Mouse (Mus musculus) megakaryocyte, embryonic 14.5 days (primary cell): ENCODE data around the gene Spi1.

Experiments
- FLI1 ChIP-seq: IDR thresholded peaks from 2 replicates; pipeline ENCODE4 v1.6.1; 2012; ENCODE audit warnings: low read length, inconsistent platforms, mixed read lengths
- GATA1 ChIP-seq: IDR thresholded peaks from 3 replicates; pipeline ENCODE4 v1.6.1; 2012; ENCODE audit warnings: mixed read lengths, low read length, inconsistent platforms, borderline replicate concordance

DNA sequence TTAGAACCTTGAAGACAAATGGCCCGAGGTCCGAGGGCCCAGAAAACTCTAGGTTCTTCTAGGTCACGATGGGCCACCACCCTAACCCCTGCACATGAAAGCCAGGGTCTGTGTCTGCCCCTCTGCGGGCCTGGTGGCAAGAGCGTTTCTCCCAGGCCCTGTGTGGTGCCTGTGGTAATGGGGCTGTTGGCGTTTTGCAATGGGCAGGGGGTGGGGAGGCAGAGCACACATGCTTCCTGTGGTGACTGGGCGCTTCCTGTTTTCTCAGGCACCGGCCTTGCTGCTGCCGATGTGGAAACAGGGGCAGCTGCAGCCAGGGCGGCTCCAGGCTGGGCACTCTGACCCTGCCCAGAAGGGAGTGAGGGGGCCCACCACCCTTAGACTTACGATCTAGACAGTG lies 654 bp downstream of the Spi1 start:
- peak; percentile 88 for TF ChIP-seq FLI1
- no peak for TF ChIP-seq GATA1
